Mouse (Mus musculus) myocyte (in vitro differentiated cells): ENCODE data around the gene Cyp26a1. TPM values are rescaled to one million over a fixed set of nuclear protein-coding genes. Genes with fewer than 3 reads are reported as not detected.

ENCODE experiments used
- H3K27me3 ChIP-seq: one replicate; pipeline ENCODE4 v1.6.1; 2011; ENCODE audit not compliant: control insufficient read depth, insufficient read depth, insufficient read length
- H3K36me3 ChIP-seq: one replicate; pipeline ENCODE4 v1.6.1; 2011; ENCODE audit not compliant: control insufficient read depth, insufficient read depth
- H3K4me2 ChIP-seq: one replicate; pipeline ENCODE4 v1.6.1; 2011; ENCODE audit warnings: low read depth, control low read depth
- H3K4me3 ChIP-seq: one replicate; pipeline ENCODE4 v1.5.1; 2011; ENCODE audit warnings: mild to moderate bottlenecking, control low read depth, moderate library complexity
- H3K79me2 ChIP-seq: one replicate; pipeline ENCODE4 v1.6.1; 2011; ENCODE audit not compliant: control insufficient read depth, insufficient read depth
- H3ac ChIP-seq: one replicate; pipeline ENCODE4 v1.6.1; 2011; ENCODE audit not compliant: control insufficient read depth, insufficient read length
- CEBPB ChIP-seq: IDR thresholded peaks from 2 replicates; pipeline ENCODE4 v1.6.1; 2011; ENCODE audit warnings: mild to moderate bottlenecking, moderate library complexity; ENCODE audit not compliant: poor library complexity, insufficient read depth, severe bottlenecking
- E2F4 ChIP-seq: IDR thresholded peaks from one replicate; pipeline ENCODE4 v1.6.1; 2011; ENCODE audit warnings: mild to moderate bottlenecking, control low read depth, moderate library complexity; ENCODE audit not compliant: insufficient read depth
- MAX ChIP-seq: IDR thresholded peaks from one replicate; pipeline ENCODE4 v1.6.1; 2011; ENCODE audit warnings: low read depth, mild to moderate bottlenecking, control low read depth
- MYOD1 ChIP-seq, 3 experiments: IDR thresholded peaks; one replicate each; pipeline ENCODE4 v1.6.1; 2011; ENCODE audit warnings: control low read depth in 2 of 3, low read depth in 2 of 3, mild to moderate bottlenecking in 2 of 3, moderate library complexity in 1 of 3; ENCODE audit not compliant: insufficient read length in 2 of 3, control insufficient read depth in 1 of 3
- MYOG ChIP-seq, 3 experiments: IDR thresholded peaks; one replicate each; pipeline ENCODE4 v1.6.1; 2011; ENCODE audit warnings: control low read depth in 2 of 3, low read depth in 2 of 3, mild to moderate bottlenecking in 2 of 3; ENCODE audit not compliant: insufficient read length in 2 of 3, control insufficient read depth in 1 of 3, insufficient read depth in 1 of 3
- POLR2A ChIP-seq: IDR thresholded peaks from one replicate; pipeline ENCODE4 v1.6.1; 2011; ENCODE audit warnings: low read depth, mild to moderate bottlenecking, control low read depth, moderate library complexity; ENCODE audit not compliant: insufficient read length
- POLR2AphosphoS2 ChIP-seq: IDR thresholded peaks from one replicate; pipeline ENCODE4 v1.6.1; 2011; ENCODE audit warnings: low read depth, control low read depth; ENCODE audit not compliant: insufficient read length
- REST ChIP-seq: IDR thresholded peaks from one replicate; pipeline ENCODE4 v1.6.1; 2011; ENCODE audit warnings: mild to moderate bottlenecking, control low read depth, moderate library complexity; ENCODE audit not compliant: insufficient read depth, insufficient read length
- SRF ChIP-seq: IDR thresholded peaks from one replicate; pipeline ENCODE4 v1.6.1; 2011; ENCODE audit warnings: low read depth; ENCODE audit not compliant: control insufficient read depth, insufficient read length
- TCF12 ChIP-seq: IDR thresholded peaks from one replicate; pipeline ENCODE4 v1.6.1; 2011; ENCODE audit warnings: mild to moderate bottlenecking, control low read depth; ENCODE audit not compliant: poor library complexity, insufficient read depth, severe bottlenecking
- TCF3 ChIP-seq: IDR thresholded peaks from one replicate; pipeline ENCODE4 v1.6.1; 2011; ENCODE audit warnings: low read depth, control low read depth; ENCODE audit not compliant: insufficient read length
- USF1 ChIP-seq: IDR thresholded peaks from one replicate; pipeline ENCODE4 v1.6.1; 2011; ENCODE audit warnings: low read depth, mild to moderate bottlenecking, control low read depth, moderate library complexity
- polyA plus RNA-seq: library from polyadenylated mRNA; unstranded; fragments of >200 nt; fragmentation: generic; extraction: Trizol; gene quantifications from one replicate; pipeline ENCODE4 v1.2.1, GENCODE M21; 2012; ENCODE audit warnings: missing spikeins

Gene Cyp26a1
- 0.35 TPM for polyA plus RNA-seq

DNA sequence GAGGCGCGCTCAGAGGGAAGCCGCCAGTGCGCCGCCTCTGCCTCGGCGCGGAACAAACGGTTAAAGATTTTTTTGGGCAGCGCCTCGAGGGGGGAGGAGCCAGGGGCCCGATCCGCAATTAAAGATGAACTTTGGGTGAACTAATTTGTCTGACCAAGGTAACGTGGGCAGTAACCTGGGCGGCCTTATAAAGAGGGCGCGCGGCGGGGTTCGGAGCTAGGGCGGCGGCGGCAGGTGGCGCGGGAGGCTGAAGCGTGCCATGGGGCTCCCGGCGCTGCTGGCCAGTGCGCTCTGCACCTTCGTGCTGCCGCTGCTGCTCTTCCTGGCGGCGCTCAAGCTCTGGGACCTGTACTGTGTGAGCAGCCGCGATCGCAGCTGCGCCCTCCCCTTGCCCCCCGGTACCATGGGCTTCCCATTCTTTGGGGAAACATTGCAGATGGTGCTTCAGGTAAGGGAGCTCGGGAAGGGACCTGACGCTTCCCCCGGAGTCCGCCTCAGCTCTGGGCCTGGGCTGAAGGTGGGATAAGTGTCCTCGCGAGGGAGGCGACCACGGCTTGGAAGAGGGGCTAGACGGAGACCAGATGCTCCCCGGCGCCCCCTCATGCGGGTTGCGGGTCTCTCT lies at the start of gene Cyp26a1:
Cyp26a1 (plus strand) TSS at position 148 of the 622 bp plus-strand sequence.
- peaks cover 15% of the 10 kb centered on the region for H3K27me3 ChIP-seq
- TF ChIP-seq MYOD1 (IDR thresholded peaks at IDR 0.05; ENCODE audit: control insufficient read depth in 1 of 3, insufficient read length in 2 of 3, low read depth in 2 of 3) (peak in 1 of 3 experiments; percentile 9), POLR2AphosphoS2 (no peak)

GRCm38 (mm10) chr19:37647994-37648393 lies 49.6 kb upstream of the Cyp26a1 start:
- Histone ChIP-seq H3K27me3 (no peaks in the 10 kb centered on the region), H3K4me2 (no peak overlapping the region), H3ac (no peak overlapping the region), H3K36me3 (no peaks in the 10 kb centered on the region), H3K79me2 (no peaks in the 10 kb centered on the region), H3K4me3 (no peak overlapping the region)
- TF ChIP-seq POLR2A (no peak), MYOD1 (IDR thresholded peaks at IDR 0.05; ENCODE audit: control insufficient read depth in 1 of 3, insufficient read length in 2 of 3, low read depth in 2 of 3) (no peak), REST (no peak)

More for the DNA sequence above, at the start of gene Cyp26a1:
- Histone ChIP-seq H3K36me3 (no peaks in the 10 kb centered on the region), H3K4me2 (peak within 1 kb of the TSS; percentile 55), H3K79me2 (no peaks in the 10 kb centered on the region), H3ac (no peak within 1 kb of the TSS), H3K4me3 (no peak within 1 kb of the TSS)

- no peak overlapping the region for H3ac ChIP-seq
- no peak for TF ChIP-seq POLR2AphosphoS2
- TF ChIP-seq MYOG (IDR thresholded peaks at IDR 0.05; ENCODE audit: control insufficient read depth in 1 of 3, insufficient read depth in 1 of 3, insufficient read length in 2 of 3, low read depth in 2 of 3): no peak
- no peak for TF ChIP-seq MAX
- no peak for TF ChIP-seq E2F4
- no peak for TF ChIP-seq USF1
- no peak for TF ChIP-seq TCF3
- no peak for TF ChIP-seq POLR2A
- no peak overlapping the region for H3K4me2 ChIP-seq
Observed at GRCm38 (mm10) chr19:37650526-37650925, 47.1 kb upstream of the Cyp26a1 start.

DNA sequence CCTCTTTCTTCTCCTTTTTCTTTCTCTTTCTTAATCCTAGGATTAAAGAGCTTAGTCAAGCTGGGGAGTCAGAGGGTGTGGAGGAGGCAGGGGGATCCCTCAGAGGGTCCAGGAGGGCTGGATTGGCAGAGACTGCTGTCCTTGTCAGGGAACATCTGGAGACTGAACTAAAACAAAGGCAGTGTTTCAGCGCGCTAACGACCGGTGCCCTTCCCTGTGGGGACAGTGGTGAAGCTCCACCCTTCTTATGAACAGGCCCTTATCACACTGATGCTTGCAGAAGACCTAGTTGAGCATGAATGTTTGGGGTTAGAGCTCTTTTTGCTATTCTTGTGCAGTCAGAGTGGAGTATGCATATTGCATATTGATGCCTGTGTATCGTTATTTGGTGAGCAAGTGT lies 43.6 kb upstream of the Cyp26a1 start:
- H3ac ChIP-seq: no peak overlapping the region
- no peaks in the 10 kb centered on the region for H3K27me3 ChIP-seq
- TF ChIP-seq TCF12 (no peak), SRF (no peak), MYOG (IDR thresholded peaks at IDR 0.05; ENCODE audit: control insufficient read depth in 1 of 3, insufficient read depth in 1 of 3, insufficient read length in 2 of 3, low read depth in 2 of 3) (no peak), POLR2AphosphoS2 (no peak), REST (no peak), E2F4 (no peak), POLR2A (no peak), MAX (no peak), USF1 (no peak), TCF3 (no peak), MYOD1 (IDR thresholded peaks at IDR 0.05; ENCODE audit: control insufficient read depth in 1 of 3, insufficient read length in 2 of 3, low read depth in 2 of 3) (no peak), CEBPB (no peak)
- no peaks in the 10 kb centered on the region for H3K79me2 ChIP-seq
- H3K4me2 ChIP-seq: no peak overlapping the region
- no peak overlapping the region for H3K4me3 ChIP-seq
- no peaks in the 10 kb centered on the region for H3K36me3 ChIP-seq

More at GRCm38 (mm10) chr19:37650526-37650925, 47.1 kb upstream of the Cyp26a1 start:
- H3K36me3 ChIP-seq: no peaks in the 10 kb centered on the region
- no peak overlapping the region for H3K4me3 ChIP-seq
- no peaks in the 10 kb centered on the region for H3K27me3 ChIP-seq
- H3K79me2 ChIP-seq: no peaks in the 10 kb centered on the region

- Histone ChIP-seq H3K4me2 (no peak overlapping the region), H3K36me3 (no peaks in the 10 kb centered on the region), H3K79me2 (no peaks in the 10 kb centered on the region), H3K27me3 (no peaks in the 10 kb centered on the region), H3ac (no peak overlapping the region), H3K4me3 (no peak overlapping the region)
- TF ChIP-seq MAX (no peak), E2F4 (no peak), POLR2AphosphoS2 (no peak), SRF (no peak), POLR2A (no peak), USF1 (no peak), TCF12 (no peak)
Observed at GRCm38 (mm10) chr19:37656441-37656840, 41.2 kb upstream of the Cyp26a1 start.

- Histone ChIP-seq H3K79me2 (no peaks in the 10 kb centered on the region), H3K4me2 (no peak overlapping the region), H3K27me3 (no peaks in the 10 kb centered on the region), H3ac (no peak overlapping the region), H3K4me3 (no peak overlapping the region), H3K36me3 (no peaks in the 10 kb centered on the region)
- TF ChIP-seq MYOD1 (IDR thresholded peaks at IDR 0.05; ENCODE audit: control insufficient read depth in 1 of 3, insufficient read length in 2 of 3, low read depth in 2 of 3) (no peak), E2F4 (no peak), REST (no peak), CEBPB (no peak), MAX (no peak), USF1 (no peak), POLR2AphosphoS2 (no peak), TCF12 (no peak), MYOG (IDR thresholded peaks at IDR 0.05; ENCODE audit: control insufficient read depth in 1 of 3, insufficient read depth in 1 of 3, insufficient read length in 2 of 3, low read depth in 2 of 3) (no peak), SRF (no peak), TCF3 (no peak), POLR2A (no peak)
Observed at GRCm38 (mm10) chr19:37665256-37665655, 32.3 kb upstream of the Cyp26a1 start.
